Mouse (Mus musculus): ENCODE measurements around the gene Atp2a2.

GRCm38 (mm10) chr5:122471658-122472057, 30.4 kb downstream of the Atp2a2 start:
- TF ChIP-seq CTCF (IDR thresholded peaks at IDR 0.05; ENCODE audit: borderline replicate concordance, extremely low read depth, insufficient read depth, insufficient read length) (no peak), POLR2A (IDR thresholded peaks at IDR 0.05; ENCODE audit: borderline replicate concordance, extremely low read depth, insufficient read depth, insufficient read length, poor library complexity, severe bottlenecking) (no peak)
